Mouse (Mus musculus) limb, embryonic 14.5 days (tissue): ENCODE data around the gene Zc3h4. TPM values are rescaled to one million over a fixed set of nuclear protein-coding genes. Genes with fewer than 3 reads are reported as not detected.

Experiments
- ATAC-seq: fragments of 200-750 bp; cut with Nextera tagmentation; 2 replicates; pipeline ENCODE4 v1.8.0; 2017; ENCODE audit warnings: low read depth, moderate number of reproducible peaks, moderate TSS enrichment; ENCODE audit not compliant: low FRiP score
- DNase-seq: peaks from one replicate; pipeline ENCODE4 v3.0.0-alpha.2; 2015; ENCODE audit warnings: low spot score
- H3K27ac ChIP-seq: fragments of 300-500 bp; sonication (generic); replicated peaks from 2 replicates; pipeline ENCODE4 v1.5.1; 2014; ENCODE audit warnings: low read depth, mild to moderate bottlenecking, low read length, moderate library complexity, mixed read lengths
- H3K27me3 ChIP-seq: fragments of 300-500 bp; sonication (generic); 2 replicates; pipeline ENCODE4 v1.6.1; 2014; ENCODE audit warnings: low read length, mixed read lengths; ENCODE audit not compliant: control insufficient read depth, insufficient read depth
- H3K36me3 ChIP-seq: fragments of 300-500 bp; sonication (generic); 2 replicates; pipeline ENCODE4 v1.6.1; 2014; ENCODE audit warnings: mild to moderate bottlenecking, low read length, moderate library complexity, mixed read lengths; ENCODE audit not compliant: control insufficient read depth, insufficient read depth
- H3K4me1 ChIP-seq: fragments of 300-500 bp; sonication (generic); 2 replicates; pipeline ENCODE4 v1.6.1; 2014; ENCODE audit warnings: antibody characterized with exemption, low read length, mixed read lengths; ENCODE audit not compliant: control insufficient read depth, insufficient read depth
- H3K4me2 ChIP-seq: fragments of 300-500 bp; sonication (generic); replicated peaks from 2 replicates; pipeline ENCODE4 v1.6.1; 2014; ENCODE audit warnings: low read depth, mild to moderate bottlenecking, low read length, moderate library complexity; ENCODE audit not compliant: severe bottlenecking
- H3K4me3 ChIP-seq: fragments of 300-500 bp; sonication (generic); replicated peaks from 2 replicates; pipeline ENCODE4 v1.5.1; 2014; ENCODE audit warnings: low read length
- H3K9ac ChIP-seq: fragments of 300-500 bp; sonication (generic); 2 replicates; pipeline ENCODE4 v1.6.1; 2014; ENCODE audit warnings: mild to moderate bottlenecking, low read depth, low read length, moderate library complexity; ENCODE audit not compliant: severe bottlenecking
- H3K9me3 ChIP-seq: fragments of 300-500 bp; sonication (generic); 2 replicates; pipeline ENCODE4 v1.6.1; 2016; ENCODE audit warnings: low read length; ENCODE audit not compliant: control insufficient read depth
- POLR2A ChIP-seq: fragments of 200-500 bp; IDR thresholded peaks from 2 replicates; pipeline ENCODE4 v1.8.0; 2012; ENCODE audit warnings: inconsistent platforms, mild to moderate bottlenecking, moderate library complexity, borderline replicate concordance; ENCODE audit not compliant: insufficient read depth, insufficient read length; ENCODE audit errors: extremely low read depth
- WGBS: fragments of 180-500 bp; shearing (Covaris S2); extraction: QIAGEN DNeasy Blood & Tissue Kit; methylation state at CpG from one replicate; pipeline ENCODE4 v1.1.7; 2014; 5-methylcytosine and 5-hydroxymethylcytosine counted together
- polyA plus RNA-seq, 2 experiments: library from polyadenylated mRNA; depleted of rRNA in 1 of 2; stranded (reverse) in 1 of 2; unstranded in 1 of 2; fragments of >200 nt; fragmentation: Nextera tagmentation in 1 of 2; extraction: Ambion mirVana in 1 of 2; gene quantifications; 2 replicates each; pipeline versions ENCODE4 v1.2.1 to v1.2.3; 2012 to 2014

Gene Zc3h4
- polyA plus RNA-seq (2012; rRNA removed) (49.1 and 57.6 TPM in 2 replicates), polyA plus RNA-seq (2014; fragmentation: Nextera tagmentation; extraction: Ambion mirVana) (15.7 and 18.9 TPM in 2 replicates)

DNA sequence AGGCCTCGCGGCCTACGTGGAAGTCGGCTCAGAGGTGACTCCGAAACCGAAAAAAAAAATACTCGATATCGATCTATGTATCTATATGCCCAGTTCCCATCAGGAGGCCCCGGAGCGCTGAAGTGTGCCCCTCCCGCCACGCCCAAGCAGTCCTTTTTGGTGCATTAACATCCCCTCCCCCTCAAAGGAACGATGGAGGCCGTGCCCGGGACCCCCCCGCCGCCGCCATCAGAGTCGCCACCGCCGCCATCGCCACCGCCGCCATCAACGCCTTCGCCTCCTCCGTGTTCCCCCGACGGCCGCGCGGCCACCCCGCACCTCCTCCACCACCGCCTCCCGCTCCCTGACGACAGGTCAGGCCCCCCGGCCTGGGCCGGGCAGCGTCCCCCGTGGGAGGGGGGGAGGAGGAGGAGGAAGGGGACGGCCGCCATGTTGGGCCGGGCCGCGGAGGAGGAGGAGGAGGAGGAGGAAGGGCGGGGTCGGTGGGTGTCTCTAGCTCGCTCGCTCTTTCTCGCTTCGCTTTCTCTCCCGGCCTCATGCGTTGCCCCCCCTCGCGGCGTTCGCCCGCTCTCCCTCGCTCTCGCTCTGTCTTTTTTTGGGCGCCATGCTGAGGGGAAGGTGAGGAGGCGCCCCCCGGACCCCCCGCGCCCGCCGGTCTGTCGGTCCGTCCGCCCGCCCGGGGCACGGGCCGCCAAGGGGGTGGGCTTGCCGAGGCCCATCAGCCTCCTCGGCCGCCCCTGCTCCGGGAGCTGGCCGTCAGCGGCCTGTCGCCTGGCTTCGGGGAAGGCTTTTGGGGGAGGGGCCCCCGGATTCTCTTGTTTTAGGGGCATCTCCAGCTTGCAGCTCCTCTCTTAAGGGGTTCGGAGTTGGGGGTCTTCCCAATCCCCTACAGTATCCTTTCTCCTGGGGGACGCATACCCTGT is at the start of gene Zc3h4:
Gene Zc3h4, plus strand, starts transcription at position 222 of the 923 bp plus-strand sequence.
- no peaks in the 10 kb centered on the region for H3K9me3 ChIP-seq
- peak within 1 kb of the TSS; percentile 77 for H3K4me2 ChIP-seq
- peak within 1 kb of the TSS; percentile 100 for H3K27ac ChIP-seq
- no peaks in the 10 kb centered on the region for H3K27me3 ChIP-seq
- peak; percentile 51 for ATAC-seq
- peak within 1 kb of the TSS; percentile 100 for H3K9ac ChIP-seq
- 0 out of 2 replicates have a peak, but pooled peaks have one; percentile 59 for TF ChIP-seq POLR2A
- no peaks in the 10 kb centered on the region for H3K36me3 ChIP-seq
- peaks cover 33% of the 10 kb centered on the region for H3K4me1 ChIP-seq
- 5% methylated on average over 14 of the region's 85 CpGs for WGBS
- peak; percentile 94 for DNase-seq
- peak within 1 kb of the TSS; percentile 81 for H3K4me3 ChIP-seq

DNA sequence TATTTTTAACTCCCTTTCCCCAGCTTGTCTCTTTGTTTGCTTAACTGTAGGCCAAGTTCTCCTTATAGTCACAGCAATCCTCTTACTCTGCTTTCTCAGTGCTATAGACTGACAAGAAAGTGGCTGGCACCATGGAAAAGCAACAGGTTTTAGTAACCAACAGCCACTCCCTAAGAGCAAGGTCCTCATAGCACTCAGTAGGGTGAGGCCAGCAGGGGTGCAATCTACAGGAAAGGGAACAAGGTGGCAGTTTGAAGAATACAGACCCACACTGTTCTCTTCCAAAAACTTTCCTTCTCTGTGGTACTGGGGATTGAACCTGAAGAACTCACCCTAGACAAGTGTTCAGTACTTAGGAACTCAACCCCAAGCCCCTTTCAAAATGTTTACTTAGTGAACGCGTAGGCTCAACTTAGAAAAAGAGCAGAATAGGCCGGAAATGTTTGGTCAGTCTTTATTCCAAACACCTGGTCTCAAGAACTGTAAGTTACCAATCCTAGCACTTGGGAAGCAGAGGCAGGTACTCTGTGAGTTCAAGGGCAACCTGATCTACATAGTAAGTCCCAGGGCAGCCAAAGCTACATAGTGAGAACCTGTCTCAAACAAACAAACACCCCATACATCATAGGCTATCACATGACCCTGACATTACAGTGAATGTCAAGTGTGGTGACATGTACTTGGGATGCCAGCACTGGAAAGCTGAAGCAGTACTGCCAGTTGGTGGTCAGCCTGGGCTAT is 44.7 kb upstream of the Zc3h4 start:
- Histone ChIP-seq H3K27me3 (no peaks in the 10 kb centered on the region), H3K4me3 (no peak overlapping the region), H3K36me3 (peaks cover 69% of the 10 kb centered on the region), H3K4me2 (no peak overlapping the region), H3K27ac (no peak overlapping the region), H3K9ac (no peak overlapping the region), H3K9me3 (no peaks in the 10 kb centered on the region), H3K4me1 (no peaks in the 10 kb centered on the region)
- WGBS: 94% methylated on average over 3 of the region's 3 CpGs
- TF ChIP-seq POLR2A: no peak
- DNase-seq (no peak), ATAC-seq (no peak)

DNA sequence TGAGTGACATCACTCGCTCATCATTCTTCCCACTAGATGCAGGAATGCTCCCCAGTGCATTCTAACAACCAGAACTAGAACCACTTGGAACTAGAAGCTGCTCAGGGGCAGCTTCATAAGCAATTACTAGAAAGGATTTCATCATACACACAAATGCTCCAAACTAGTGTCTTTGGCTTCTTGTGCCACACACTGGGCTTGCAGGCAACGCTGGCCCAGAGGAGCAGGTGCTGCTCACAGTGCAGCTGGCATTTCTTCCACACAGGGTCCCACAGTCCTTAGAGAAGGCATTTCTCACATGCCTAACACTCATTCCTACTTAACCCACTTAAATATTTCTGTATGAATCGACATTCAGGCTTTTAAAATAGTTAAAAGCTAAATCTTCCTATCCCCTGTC is 43.1 kb upstream of the Zc3h4 start:
- DNase-seq (no peak), ATAC-seq (no peak)
- no peak overlapping the region for H3K27ac ChIP-seq
- no peak overlapping the region for H3K4me3 ChIP-seq
- no peak overlapping the region for H3K9ac ChIP-seq
- H3K4me1 ChIP-seq: no peaks in the 10 kb centered on the region
- no peak overlapping the region for H3K4me2 ChIP-seq
- H3K36me3 ChIP-seq: peaks cover 70% of the 10 kb centered on the region
- H3K27me3 ChIP-seq: no peaks in the 10 kb centered on the region
- TF ChIP-seq POLR2A: no peak
- WGBS: 91% methylated on average over 3 of the region's 3 CpGs
- H3K9me3 ChIP-seq: no peaks in the 10 kb centered on the region

DNA sequence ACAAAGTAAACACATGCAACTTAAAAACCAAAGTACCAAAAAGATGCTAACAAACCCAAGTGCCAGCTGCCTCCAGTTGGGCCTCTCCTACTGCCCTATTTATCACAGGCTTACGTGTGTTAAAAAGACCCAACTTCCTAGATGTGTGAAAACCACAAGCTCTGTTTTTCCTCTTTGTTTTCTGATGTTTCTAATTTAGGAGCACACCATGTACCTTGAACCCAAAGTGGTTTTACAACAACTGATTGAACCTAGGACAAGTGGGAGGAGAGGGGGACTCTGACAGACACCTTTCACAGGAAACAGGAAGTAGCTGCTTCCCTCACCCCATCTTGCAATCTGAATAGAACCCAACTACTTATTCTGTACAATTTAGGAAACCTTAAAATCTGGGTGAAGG is 36.4 kb upstream of the Zc3h4 start:
- no peak for DNase-seq
- Histone ChIP-seq H3K4me3 (no peak overlapping the region), H3K9me3 (no peaks in the 10 kb centered on the region), H3K27me3 (no peaks in the 10 kb centered on the region), H3K27ac (no peak overlapping the region), H3K36me3 (peaks cover 83% of the 10 kb centered on the region), H3K4me1 (no peaks in the 10 kb centered on the region), H3K4me2 (no peak overlapping the region), H3K9ac (no peak overlapping the region)
- WGBS: 85% methylated on average over 1 of the region's 1 CpGs
- TF ChIP-seq POLR2A: no peak
- ATAC-seq: no peak

DNA sequence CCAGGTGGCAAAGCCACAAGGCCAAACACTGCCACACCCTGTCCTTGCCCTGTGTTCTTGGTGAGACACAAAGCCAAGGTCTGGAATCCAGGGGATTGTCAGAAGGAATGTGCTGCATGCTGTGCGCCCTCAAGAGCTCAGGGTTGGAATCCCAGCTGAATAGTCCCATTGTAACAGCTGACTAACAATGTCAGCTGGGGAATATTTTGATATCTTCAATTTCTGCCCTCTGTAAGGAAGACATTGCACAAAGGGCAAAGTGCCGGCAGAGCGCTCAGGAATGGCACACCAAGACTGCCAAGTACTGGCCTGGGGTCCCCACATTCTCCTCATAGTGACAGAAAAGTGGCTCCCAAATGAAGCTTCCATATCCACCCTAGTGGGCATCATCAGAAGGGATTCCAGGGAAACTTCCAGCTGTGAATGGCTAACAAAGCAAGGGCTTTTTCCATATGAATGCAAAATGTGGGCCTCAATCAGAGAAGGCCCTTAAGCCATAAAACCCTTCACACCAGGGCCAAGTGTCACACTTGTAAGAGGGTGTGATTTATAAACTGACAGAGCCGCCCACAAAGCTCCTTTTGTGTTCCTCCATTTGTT is 35.7 kb upstream of the Zc3h4 start:
- no peak overlapping the region for H3K9ac ChIP-seq
- H3K4me3 ChIP-seq: no peak overlapping the region
- WGBS: 57% methylated on average over 4 of the region's 4 CpGs
- no peak for TF ChIP-seq POLR2A
- no peaks in the 10 kb centered on the region for H3K9me3 ChIP-seq
- no peaks in the 10 kb centered on the region for H3K4me1 ChIP-seq
- no peak for DNase-seq
- no peaks in the 10 kb centered on the region for H3K27me3 ChIP-seq
- H3K36me3 ChIP-seq: peaks cover 89% of the 10 kb centered on the region
- H3K27ac ChIP-seq: no peak overlapping the region
- ATAC-seq: peak; percentile 70; the same call in 1 of the 2 replicates
- H3K4me2 ChIP-seq: no peak overlapping the region
